Mouse (Mus musculus): ENCODE data around the gene Il2ra. TPM values are rescaled to one million over a fixed set of nuclear protein-coding genes. Genes with fewer than 3 reads are reported as not detected.

The Il2ra gene
- 3.2 TPM for total RNA-seq (2023)

GRCm38 (mm10) chr2:11642451-11642941 is at the start of gene Il2ra:
Gene Il2ra, plus strand, starts transcription at chr2:11642807.

DNA sequence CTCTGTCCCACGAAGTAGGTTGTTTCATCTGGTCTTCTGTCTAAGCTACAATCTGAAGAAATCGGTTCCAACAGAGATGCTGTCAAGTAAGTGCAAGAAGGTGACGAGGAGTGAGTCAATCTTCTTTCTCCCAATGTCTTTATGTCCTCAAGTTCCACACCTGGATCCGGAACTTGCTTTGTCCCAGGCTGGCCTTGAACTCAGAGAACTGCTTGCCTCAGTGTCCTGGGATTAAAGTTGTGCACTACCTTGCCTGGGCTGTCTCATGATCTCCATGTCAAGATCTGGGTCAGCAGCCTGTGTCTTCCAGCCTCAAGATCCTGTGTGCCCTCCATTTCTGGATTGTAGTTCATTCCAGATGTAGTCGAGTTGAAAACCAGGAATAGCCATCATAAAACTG is 38.6 kb upstream of the Il2ra start, which contains the start of gene Rbm17:
Rbm17 (minus strand) TSS at position 101 of the 400 bp plus-strand sequence.

DNA sequence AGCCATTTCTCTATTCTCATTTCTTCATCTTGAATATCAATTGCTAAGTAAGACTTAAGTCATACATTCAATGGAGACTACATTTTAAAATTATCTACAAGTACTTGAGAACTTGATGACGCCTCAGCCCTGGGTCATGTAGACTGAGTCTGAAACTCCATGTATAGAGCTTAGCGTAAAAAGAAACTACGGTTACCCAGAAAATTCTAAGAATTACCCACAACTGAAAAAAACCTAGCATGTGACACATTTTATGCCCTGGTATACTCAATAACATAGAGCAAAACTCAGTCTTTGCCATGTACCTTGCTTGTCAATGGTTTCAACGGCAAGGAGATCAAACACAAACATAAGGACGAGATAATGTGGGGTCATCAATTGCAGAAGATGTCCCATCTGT is 16.7 kb upstream of the Il2ra start, which contains the start of gene Gm17490:
Gm17490 (minus strand) TSS at position 375 of the 400 bp plus-strand sequence.

GRCm38 (mm10) chr2:11705201-11706025 is 62.8 kb downstream of the Il2ra start, which contains the start of gene Il15ra:
Gene Il15ra, plus strand, starts transcription at chr2:11705290.

Other genes starting within 250 kb of the Il2ra start
- 33.4 TPM for gene Pfkfb3, start 88.7 kb upstream of the Il2ra start, total RNA-seq (2023)
- 142 TPM for gene Rbm17, start 38.7 kb upstream of the Il2ra start, total RNA-seq (2023)
- not detected for gene Gm17490, start 16.5 kb upstream of the Il2ra start, total RNA-seq (2023)
- 4.9 TPM for gene Il15ra, start 62.5 kb downstream of the Il2ra start, total RNA-seq (2023)
- 33.6 TPM for gene Fbh1, start 134.8 kb downstream of the Il2ra start, total RNA-seq (2023)
- gene Ankrd16, start 135.1 kb downstream of the Il2ra start, total RNA-seq (2023) = 79.8 TPM